Mouse (Mus musculus): ENCODE measurements around the gene Edar. TPM values are rescaled to one million over a fixed set of nuclear protein-coding genes. Genes with fewer than 3 reads are reported as not detected.

Gene Edar
- total RNA-seq, 2 experiments from 2014 or later = not detected

DNA sequence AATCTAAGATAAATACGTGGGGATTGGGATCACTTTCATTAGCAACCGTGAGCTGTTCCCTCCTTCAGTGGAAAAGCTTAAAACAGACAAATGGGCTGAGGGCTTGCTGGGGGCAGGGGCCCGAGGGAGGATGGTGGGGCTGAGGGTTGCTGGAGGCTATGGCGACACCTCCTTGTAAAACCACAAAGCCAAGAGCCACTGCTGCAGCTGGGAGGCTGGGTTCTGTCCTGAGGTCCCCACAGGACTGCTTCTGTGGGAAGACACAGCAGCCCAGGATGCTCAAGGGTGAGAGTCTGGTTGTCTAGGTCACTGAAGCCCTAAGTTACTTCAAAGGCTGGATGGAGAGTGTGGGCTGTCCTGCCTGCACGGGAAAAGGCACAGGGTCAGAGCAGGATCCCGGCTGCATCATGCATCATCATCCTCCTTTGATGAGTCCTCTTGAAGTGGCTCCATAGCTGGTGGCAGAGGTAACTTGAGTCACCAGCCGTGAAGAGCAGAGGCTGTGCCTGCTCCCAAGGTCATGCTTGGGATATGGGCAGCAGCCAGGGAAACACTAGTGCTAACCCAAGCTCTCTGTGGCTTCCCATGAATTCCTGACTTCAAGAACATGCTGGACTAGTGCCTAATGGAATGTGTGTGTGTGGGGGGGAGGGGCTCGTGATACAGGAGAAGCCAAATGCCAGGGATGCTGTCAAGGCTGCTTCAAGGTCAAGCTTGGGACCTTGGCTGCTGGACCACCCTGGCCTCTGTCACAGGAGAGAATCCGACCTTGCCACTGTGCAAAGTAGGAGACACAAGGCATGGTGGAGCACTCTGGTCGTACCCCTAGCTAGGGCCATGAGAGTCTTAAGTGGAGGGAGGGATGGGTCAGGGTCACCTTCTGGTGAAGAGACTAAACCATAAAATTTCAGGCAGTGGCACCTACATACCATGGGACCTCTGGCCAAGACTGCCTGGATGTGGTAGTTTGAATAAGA lies 22.7 kb downstream of the Edar start:
- ATAC-seq (replicated peaks; ENCODE audit: low FRiP score, poor library complexity, severe bottlenecking) = no peak

DNA sequence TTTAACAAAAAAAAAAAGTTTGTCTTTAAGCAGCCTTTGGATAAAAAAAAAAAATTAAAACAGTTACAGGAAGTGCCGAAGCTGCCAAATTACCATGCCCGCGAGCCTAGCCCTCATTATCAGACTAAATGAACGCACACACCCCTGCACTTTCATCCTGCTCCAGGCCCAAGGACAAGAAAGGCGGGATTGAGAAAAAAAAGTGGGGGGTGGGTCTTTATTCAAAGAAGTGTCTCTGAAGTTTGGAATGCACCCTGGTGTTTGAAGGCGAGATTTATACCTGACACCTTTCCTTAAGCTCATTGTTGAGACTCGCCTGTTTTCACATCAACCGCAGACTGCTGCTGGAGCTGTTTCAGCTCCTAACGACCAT lies 23.4 kb downstream of the Edar start:
- no peak for ATAC-seq (replicated peaks; ENCODE audit: low FRiP score, poor library complexity, severe bottlenecking)

DNA sequence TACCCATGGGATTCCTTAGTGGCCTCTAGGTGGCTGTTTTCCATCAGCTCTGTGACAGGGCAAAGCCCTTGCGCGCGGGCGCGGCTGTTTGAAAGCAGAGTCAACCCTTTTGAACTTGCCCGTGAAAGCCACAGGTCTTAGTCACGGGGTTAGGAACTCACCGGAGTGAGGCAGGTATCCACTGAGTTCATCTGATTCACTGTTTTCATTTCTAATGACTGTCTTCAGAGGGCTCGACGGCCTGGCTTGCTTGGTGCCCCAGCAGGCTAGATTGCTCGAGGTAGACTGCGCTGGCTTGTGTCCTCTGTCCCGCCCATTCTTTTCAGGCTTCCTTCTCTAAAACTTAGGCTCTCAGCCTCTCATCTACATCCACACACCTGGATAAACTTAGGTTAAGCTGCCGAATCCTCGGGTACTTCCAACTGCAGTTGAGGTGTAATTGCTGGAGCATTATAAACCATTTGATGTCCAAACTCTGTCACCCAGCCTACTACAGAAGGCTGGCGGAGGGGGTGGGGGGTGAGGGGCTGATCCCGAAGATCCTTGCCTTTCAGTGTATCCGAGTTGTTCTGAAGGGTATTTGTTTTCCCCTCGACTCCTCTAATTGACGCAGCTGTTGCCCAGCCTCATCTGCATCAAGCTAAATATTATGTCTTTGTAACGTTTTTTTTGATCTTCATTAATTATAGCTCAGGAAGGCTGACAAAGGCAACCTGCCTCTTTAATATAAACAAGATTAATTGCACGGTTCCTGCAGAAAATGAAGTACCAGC lies 24.0 kb downstream of the Edar start:
- ATAC-seq (replicated peaks; ENCODE audit: low FRiP score, poor library complexity, severe bottlenecking) = no peak

DNA sequence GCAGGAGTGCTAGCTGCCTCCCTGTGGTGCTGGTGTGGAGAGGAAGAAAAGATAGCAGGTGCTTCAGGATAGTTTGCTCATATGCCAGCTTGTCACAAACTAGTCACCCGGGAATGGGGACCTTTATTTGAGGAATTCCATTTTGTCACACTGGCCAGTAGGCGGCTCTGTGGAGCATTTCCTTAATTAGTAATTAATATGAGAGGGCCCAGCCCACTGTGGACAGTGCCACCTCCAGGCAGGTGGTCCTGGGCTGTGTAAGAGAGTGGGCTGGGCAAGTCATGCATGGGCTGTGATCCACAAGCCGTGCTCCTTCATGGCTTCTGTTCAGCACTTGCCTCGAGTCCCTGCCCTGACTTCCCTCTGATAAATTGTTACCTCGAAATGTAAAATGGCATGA lies 26.7 kb downstream of the Edar start:
- no peak for ATAC-seq (replicated peaks; ENCODE audit: low FRiP score, poor library complexity, severe bottlenecking)

DNA sequence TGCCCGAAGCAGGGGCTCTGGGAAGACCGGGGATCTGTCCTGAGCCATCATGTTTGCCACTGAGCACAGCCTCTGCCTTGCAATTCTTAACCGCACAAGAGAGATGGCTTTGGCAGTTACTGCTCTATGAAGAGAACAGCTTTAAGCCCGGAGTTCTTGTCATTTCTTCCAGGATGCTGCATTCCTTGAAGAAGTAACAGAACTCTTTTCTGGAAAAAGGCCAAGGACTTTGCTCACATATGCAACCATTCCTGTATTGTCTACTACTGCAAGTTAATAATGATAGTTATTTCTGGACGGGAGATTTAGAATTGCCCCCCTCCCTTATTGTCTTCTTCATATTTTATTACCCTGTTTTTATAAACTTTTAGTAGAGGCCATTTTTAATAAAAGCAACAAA lies 30.8 kb downstream of the Edar start:
- no peak for ATAC-seq (replicated peaks; ENCODE audit: low FRiP score, poor library complexity, severe bottlenecking)

DNA sequence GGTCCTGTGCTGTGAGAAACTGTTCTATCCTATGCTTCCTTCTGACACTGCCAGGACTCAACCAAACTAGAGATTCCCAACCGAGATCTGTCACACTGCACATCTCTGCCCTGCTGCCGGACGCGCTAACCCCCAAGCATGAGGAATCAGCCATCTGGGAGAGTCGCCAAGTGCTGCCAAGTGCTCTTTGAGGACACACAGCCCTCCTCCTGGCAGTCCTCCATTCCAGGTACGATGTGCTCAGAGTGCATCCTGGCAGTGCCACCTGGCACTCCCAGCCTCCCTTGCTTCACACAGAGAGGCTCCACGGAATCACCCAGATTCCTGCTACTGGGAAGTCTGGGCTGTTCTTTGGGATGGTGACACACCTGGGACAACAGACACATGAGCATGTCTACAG lies 31.3 kb downstream of the Edar start:
- no peak for ATAC-seq (replicated peaks; ENCODE audit: low FRiP score, poor library complexity, severe bottlenecking)

DNA sequence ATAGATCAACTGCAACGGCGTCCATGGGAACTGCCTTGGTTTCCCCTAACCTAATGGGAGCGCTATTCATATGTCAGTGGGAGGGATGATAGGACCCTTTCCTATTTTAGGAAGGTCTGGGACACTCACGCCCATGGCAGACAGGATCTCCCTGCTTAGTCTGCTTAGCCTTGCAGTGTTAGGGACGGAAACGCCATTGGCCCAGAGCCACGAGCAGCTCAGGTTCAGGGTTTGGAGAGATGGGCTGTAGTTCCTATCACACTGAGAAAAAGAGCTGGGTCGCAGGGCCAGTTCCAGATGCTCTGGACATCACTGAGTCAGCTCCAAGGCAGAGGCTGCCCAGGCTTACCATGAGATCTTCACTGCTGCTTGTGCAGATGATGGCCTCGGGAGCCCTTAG lies 32.5 kb downstream of the Edar start:
- ATAC-seq (replicated peaks; ENCODE audit: low FRiP score, poor library complexity, severe bottlenecking) = no peak

DNA sequence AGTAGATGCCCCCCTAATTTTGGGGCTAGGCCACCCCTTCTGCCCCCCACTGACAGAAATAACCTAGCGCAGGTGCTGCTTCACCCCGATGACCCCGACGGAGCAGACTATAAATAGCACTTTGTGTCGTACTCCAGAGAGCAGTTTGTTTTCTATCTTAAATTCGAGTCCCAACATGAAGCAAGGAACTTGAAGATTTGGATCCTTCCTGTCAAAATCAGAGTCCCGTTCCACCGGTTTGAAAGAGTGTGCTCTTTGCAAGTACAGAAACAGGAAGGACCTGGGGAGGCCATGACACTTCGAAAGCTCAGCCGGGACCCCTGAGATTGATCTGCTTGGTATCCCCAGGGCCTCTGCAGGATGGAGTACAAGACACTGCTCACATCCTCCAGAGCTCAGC lies 33.8 kb downstream of the Edar start:
- ATAC-seq (replicated peaks; ENCODE audit: low FRiP score, poor library complexity, severe bottlenecking) = no peak

DNA sequence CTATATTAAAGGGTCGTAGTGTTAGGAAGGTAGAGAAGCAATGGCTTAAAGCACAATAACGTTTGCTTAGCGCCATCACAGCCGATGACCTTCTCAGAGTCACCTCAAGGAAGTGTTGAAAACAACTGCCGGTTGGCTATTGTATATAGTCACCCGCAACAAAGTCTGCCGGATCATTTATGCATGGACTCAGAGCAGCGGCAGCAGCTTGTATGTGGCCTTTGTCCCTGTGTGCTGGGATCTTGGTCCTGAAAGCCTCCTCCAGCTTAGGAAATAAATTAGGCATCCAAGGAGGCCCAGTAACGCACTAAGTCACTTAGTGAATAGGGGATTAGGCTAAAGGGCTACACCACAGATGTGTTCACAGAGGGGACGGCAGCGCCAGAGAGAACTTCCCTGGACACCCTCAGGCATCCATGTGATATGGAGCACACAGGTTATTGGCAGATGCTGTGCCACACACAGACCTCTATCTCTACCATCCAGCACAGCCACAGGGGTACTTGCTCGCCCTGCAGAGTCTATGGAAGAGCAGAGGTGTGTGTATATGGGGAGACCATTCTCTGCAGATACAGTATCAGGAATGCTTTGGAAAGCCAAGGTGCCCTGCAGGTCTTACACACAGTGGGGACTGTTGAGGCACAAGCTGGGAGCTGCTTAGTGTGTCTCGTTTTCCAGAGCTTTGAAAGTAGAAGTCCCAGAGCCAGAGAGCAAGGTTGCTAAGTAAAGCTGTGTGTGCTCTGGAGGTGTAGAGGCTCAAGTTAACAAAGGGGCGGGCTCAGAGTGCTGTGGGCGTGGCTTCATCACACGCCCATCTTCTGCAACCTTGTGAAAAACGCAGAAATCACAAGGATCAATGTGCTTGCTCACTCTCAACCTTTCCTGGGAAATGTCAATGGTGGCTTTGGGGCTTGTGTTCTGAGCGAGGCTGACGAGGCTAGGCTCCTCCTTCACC lies 34.7 kb downstream of the Edar start:
- ATAC-seq (replicated peaks; ENCODE audit: low FRiP score, poor library complexity, severe bottlenecking) = no peak

DNA sequence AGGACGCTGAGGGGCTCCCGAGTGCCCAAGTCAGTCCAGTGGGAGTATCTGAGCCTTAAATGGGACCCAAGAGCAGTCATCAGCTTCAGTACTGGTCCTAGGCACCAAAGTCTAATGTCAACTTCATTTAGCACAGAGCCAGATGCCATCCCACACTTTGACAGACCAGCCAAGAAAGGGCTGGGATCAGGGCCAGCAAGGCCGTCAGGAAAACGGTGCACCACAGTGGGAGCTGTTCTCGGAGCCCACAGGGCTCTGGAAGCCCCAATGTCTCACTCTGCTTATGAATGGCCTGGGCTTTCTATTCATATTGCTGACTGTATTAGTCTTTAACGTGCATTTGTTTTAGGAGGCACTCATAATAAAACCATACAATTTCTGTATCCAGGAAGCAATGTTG lies 36.2 kb downstream of the Edar start:
- no peak for ATAC-seq (replicated peaks; ENCODE audit: low FRiP score, poor library complexity, severe bottlenecking)

DNA sequence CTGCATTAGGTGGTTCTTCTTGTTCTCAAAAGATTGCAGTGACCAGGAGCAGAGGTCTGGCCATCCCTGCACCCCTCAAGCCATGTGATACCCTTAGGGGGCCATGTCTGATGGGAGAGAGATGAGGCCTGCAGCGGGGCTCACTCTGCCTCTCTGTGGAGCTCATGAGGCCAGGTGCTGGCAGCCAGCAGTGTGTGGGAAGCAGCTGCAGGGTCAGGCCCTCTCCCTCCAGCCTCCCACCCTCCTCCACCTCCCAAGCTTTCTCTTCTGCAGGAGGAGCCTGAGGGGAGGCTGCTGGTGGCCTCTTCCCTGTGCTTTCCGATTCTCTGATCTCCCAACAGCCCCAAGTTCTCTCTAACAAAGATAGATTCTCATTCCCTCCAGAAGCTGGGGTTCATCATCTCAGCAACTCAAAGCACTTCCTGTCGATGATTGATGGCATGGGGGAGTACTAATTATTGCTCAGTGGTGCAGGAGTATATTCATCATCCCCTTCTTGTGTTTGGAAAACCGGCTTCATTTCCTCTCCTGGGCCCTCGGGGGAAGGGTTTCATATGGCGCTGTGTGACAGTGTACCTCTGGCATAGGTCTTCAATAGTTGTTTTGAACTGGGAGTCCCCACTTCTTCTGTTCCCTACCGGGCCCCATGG lies 38.9 kb downstream of the Edar start:
- ATAC-seq (replicated peaks; ENCODE audit: low FRiP score, poor library complexity, severe bottlenecking) = no peak

DNA sequence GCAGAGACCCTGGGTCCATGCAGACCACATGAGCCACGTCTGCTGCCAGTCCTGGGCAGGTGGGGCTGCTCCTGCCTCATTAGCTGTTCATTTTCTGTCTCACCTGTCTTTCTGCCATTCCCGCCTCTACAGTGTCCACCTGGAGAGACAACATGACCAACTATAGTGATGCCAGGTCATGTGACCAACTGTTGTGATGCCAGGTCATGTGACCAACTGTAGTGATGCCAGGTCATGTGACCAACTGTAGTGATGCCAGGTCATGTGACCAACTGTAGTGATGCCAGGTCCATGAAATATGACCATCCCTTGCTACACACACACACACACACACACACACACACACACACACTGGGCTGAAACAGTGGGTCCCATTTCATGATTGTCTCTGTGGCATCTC lies 41.9 kb downstream of the Edar start:
- ATAC-seq (replicated peaks; ENCODE audit: low FRiP score, poor library complexity, severe bottlenecking) = no peak

DNA sequence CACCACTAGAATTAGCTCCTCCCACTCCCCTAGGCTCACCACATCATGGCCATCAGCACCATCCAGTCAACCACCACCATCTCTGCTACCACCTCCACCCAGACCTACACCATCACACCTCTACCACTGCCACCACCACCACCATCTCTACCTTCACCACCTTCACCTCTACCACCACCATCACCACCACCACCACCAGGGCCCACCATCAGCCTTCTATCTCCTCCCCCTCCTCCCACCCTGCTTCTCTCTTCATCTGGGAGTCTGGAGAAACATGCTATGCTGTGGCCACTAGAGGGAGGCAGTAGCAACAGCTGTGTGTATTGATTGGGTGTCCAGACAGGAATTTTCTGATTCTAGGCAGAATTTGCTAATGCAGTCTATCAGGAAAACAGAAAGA lies 47.9 kb downstream of the Edar start:
- no peak for ATAC-seq (replicated peaks; ENCODE audit: low FRiP score, poor library complexity, severe bottlenecking)

DNA sequence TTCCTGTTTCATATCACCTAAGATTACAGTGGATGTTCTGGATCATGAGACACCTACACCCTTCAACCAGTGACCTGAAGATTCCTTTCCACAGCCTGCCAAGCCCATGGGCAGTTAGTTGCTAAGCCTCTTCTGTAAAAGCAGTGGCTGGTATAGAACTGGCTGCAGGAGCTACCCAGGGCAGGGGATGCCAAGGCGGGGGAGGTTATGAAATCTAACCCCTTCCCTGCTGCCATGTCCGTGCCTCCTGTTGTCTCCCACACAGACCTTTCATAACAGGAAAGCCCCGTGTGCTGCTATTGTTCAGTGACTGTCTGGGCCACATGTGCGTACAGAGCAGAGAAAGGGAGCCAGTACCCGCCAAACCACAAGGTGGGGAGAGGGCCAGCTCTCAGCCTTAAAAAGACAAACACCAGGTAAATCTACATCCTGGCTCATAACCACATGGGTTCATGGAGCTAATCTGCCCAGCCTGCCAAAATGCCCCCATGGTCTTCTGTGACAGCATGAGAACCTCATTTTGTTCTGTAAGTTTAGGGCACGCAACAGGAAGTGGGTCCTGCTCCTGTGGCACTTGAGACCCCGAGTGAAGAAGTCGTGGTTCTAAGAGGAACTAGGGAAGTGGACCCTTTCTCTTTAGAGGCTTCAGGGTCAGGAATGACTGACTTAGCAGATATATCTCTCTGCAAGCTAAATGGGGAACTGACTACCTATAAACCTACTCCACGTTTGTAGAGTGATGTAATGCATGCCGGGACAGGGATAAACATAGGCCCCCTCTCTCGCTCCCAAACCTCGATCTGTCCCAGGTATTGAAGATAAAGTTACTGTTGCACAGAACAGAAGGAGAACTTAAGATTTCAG lies 50.4 kb downstream of the Edar start:
- no peak for ATAC-seq (replicated peaks; ENCODE audit: low FRiP score, poor library complexity, severe bottlenecking)

DNA sequence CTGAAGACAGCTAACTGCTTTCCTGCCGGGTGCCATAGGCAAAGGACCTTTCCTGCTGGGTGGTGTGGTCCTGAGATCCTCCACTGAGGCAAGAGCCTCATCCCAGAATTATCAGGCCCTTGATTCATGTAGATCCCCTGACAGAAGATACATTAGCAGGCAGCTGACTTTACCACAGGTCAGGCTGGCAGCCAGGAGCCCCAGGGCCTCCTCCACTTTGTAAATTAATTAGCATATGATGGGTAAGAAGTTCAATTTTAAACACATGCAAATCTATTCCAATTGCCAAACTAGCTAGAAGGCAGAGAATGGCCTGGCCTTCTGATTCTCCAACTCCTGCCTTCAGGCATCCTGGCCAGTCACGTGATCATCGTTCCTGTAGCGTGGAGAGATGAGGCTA lies 56.2 kb downstream of the Edar start:
- ATAC-seq (replicated peaks; ENCODE audit: low FRiP score, poor library complexity, severe bottlenecking) = no peak

DNA sequence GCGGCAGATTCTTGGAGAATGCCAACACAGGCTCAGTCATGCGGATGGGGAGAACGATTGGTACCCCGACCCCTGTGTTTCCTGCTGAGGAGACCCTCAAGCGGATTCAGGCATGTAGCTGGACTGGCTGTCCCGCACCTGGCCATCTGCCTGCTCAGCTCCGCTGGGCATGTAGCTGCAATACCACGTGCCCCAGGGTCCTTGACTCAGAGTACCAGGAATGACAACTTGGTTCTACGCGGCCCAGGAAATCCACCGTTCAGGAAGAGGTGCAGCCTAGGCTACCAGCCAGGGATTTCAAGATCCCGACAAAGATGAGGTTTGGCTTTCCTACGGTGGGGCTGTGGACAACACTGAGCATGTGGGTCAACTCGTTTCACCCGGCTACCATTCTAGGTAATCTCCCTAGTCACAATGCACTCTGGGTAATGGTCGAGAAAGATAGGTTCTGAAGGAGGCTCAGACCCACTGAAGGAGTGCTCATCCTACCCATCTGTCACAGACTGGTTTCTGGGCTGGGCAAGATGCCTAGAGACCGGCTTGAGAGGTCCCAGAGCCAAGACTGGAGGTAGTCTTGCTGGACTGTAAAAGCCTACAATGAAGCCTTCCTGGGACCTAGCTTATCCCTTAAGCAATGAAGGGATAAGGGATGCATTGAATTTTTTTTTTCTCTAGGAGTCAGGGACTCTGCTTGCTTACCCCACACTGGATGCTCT lies 56.8 kb downstream of the Edar start:
- ATAC-seq (replicated peaks; ENCODE audit: low FRiP score, poor library complexity, severe bottlenecking) = no peak

DNA sequence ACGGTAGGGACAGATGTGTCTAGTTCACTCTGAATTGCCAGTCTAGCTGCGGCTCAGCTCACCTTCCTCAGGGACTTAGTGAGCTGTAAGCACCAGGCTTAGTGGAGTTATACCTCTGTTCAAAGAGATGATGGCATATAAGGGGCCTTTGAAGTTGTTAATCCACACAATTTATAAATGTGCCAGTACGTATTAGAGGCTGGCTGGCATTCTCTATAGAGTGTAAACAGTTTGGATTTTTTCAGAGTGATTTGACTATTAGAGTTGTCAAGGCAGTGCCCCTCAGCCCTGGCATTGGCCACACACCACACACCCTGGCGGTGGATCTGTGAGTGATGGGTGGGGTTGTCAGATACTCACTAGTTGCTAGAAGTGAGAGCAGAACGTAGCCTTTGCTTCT lies 58.9 kb downstream of the Edar start:
- ATAC-seq (replicated peaks; ENCODE audit: low FRiP score, poor library complexity, severe bottlenecking) = no peak

DNA sequence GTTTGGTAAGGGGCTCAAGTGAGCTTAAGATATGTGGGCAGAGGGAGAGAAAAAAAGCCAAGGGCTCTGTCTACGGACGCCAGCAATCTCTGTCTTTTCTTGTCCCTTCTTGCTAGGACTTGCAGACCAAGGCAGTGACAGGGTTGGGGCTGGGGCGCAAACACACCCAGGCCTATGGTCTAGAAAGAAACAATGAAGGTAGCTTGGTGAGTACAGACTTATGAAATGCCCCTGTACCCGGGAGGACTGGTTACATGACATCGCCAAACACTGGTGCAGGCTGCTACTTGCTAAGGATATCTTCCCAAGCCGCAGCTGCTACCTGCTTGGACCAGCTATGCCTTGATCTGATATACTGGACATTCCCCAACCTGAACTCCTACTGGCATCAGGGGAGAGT lies 60.9 kb downstream of the Edar start:
- ATAC-seq (replicated peaks; ENCODE audit: low FRiP score, poor library complexity, severe bottlenecking) = no peak

Data from erythroblast, adult 5-6 weeks (primary cell).